Mouse (Mus musculus) forebrain, embryonic 14.5 days (tissue): Measurements from ENCODE around the gene Grtp1. TPM values are rescaled to one million over a fixed set of nuclear protein-coding genes. Genes with fewer than 3 reads are reported as not detected.

Experiments
- ATAC-seq: fragments of 200-750 bp; cut with Nextera tagmentation; 2 replicates; pipeline ENCODE4 v1.8.0; 2017; ENCODE audit warnings: mild to moderate bottlenecking, moderate library complexity
- DNase-seq: peaks from one replicate; pipeline ENCODE4 v3.0.0-alpha.2; 2015; ENCODE audit warnings: low spot score
- H3K27ac ChIP-seq: fragments of 300-500 bp; sonication (generic); 2 replicates; pipeline ENCODE4 v1.5.1; 2014; ENCODE audit warnings: low read depth, mild to moderate bottlenecking, control low read depth, low read length, moderate library complexity
- H3K27me3 ChIP-seq: fragments of 300-500 bp; sonication (generic); replicated peaks from 2 replicates; pipeline ENCODE4 v1.6.1; 2014; ENCODE audit warnings: low read length, control low read depth, mixed read lengths; ENCODE audit not compliant: control insufficient read depth, insufficient read depth
- H3K36me3 ChIP-seq: fragments of 300-500 bp; sonication (generic); 2 replicates; pipeline ENCODE4 v1.6.1; 2014; ENCODE audit warnings: low read length, control low read depth; ENCODE audit not compliant: control insufficient read depth, insufficient read depth
- H3K4me1 ChIP-seq: fragments of 300-500 bp; sonication (generic); 2 replicates; pipeline ENCODE4 v1.6.1; 2014; ENCODE audit warnings: antibody characterized with exemption, low read length, control low read depth; ENCODE audit not compliant: control insufficient read depth, insufficient read depth
- H3K4me2 ChIP-seq: fragments of 300-500 bp; sonication (generic); 2 replicates; pipeline ENCODE4 v1.6.1; 2014; ENCODE audit warnings: mild to moderate bottlenecking, control low read depth, low read length
- H3K4me3 ChIP-seq: fragments of 300-500 bp; sonication (generic); 2 replicates; pipeline ENCODE4 v1.5.1; 2014; ENCODE audit warnings: low read depth, low read length, control low read depth
- H3K9ac ChIP-seq: fragments of 300-500 bp; sonication (generic); 2 replicates; pipeline ENCODE4 v1.6.1; 2014; ENCODE audit warnings: mild to moderate bottlenecking, low read length, control low read depth, moderate library complexity
- H3K9me3 ChIP-seq: fragments of 300-500 bp; sonication (generic); replicated peaks from 2 replicates; pipeline ENCODE4 v1.6.1; 2016; ENCODE audit warnings: low read length, control low read depth, mixed read lengths; ENCODE audit not compliant: control insufficient read depth
- WGBS: fragments of 180-500 bp; shearing (Covaris S2); extraction: QIAGEN DNeasy Blood & Tissue Kit; methylation state at CpG from one replicate; pipeline ENCODE4 v1.1.7; 2014; 5-methylcytosine and 5-hydroxymethylcytosine counted together
- polyA plus RNA-seq: library from polyadenylated mRNA; unstranded; fragments of >200 nt; fragmentation: Nextera tagmentation; extraction: Ambion mirVana; gene quantifications from 2 replicates; pipeline ENCODE4 v1.2.1, GENCODE M21; 2014

The Grtp1 gene
- polyA plus RNA-seq, 1 experiment from 2014 or later, result 27.6 TPM

DNA sequence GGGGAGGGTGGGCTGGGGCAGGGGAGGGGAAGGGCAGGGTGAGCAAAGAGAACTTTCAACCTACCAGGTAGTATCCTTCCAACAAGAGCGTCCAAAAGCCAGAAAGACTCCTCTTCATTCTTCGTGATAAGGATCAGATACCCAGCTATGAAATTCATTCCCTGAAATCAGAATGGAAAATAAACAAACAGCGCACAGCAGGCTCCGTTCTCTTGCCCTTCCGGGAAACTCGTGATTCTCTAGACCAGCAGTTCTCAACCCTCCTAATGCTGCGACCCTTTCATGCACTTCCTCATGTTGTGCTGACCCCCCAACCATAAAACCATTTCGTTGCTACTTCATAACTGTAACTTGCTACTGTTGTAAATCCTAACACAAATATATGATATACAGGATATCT, 13.6 kb downstream of the Grtp1 start:
- no peak overlapping the region for H3K4me2 ChIP-seq
- H3K27me3 ChIP-seq, result no peaks in the 10 kb centered on the region
- no peaks in the 10 kb centered on the region for H3K4me1 ChIP-seq
- peaks cover 25% of the 10 kb centered on the region; the same call in 1 of the 2 replicates for H3K36me3 ChIP-seq
- H3K9ac ChIP-seq, result no peak overlapping the region
- WGBS, result 89% methylated on average over 8 of the region's 8 CpGs
- ATAC-seq (no peak), DNase-seq (no peak)
- H3K4me3 ChIP-seq, result no peak overlapping the region
- H3K9me3 ChIP-seq, result no peaks in the 10 kb centered on the region
- no peak overlapping the region for H3K27ac ChIP-seq

DNA sequence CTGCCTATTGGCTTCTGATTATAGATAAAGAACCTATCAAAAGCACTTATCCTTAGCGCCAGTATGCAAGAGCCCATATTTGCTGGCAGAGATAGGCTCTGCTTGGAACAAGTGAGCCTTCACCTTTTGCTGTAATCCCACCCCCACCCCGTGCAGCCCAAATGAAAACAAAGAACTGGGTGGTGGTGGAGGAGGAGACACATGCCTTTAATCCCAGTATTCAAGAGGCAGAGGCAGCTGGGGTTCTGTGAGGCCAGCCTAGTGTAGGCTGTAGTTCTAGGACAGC, 18.8 kb downstream of the Grtp1 start:
- Histone ChIP-seq H3K4me2 (no peak overlapping the region), H3K9ac (no peak overlapping the region), H3K36me3 (peaks cover 36% of the 10 kb centered on the region), H3K27me3 (no peaks in the 10 kb centered on the region), H3K4me1 (no peaks in the 10 kb centered on the region), H3K9me3 (no peaks in the 10 kb centered on the region), H3K27ac (no peak overlapping the region), H3K4me3 (no peak overlapping the region)
- no peak for DNase-seq
- 42% methylated on average over 2 of the region's 2 CpGs for WGBS
- ATAC-seq, result no peak

GRCm38 (mm10) chr8:13180911-13181690, 19.3 kb downstream of the Grtp1 start:
- Histone ChIP-seq H3K9ac (no peak overlapping the region), H3K36me3 (peaks cover 42% of the 10 kb centered on the region), H3K4me3 (no peak overlapping the region), H3K4me1 (no peaks in the 10 kb centered on the region), H3K9me3 (no peaks in the 10 kb centered on the region), H3K4me2 (no peak overlapping the region), H3K27ac (no peak overlapping the region), H3K27me3 (no peaks in the 10 kb centered on the region)
- no peak for ATAC-seq
- no peak for DNase-seq
- WGBS, result 88% methylated on average over 18 of the region's 18 CpGs

GRCm38 (mm10) chr8:13180408-13180807, 20.0 kb downstream of the Grtp1 start:
- Histone ChIP-seq H3K4me3 (no peak overlapping the region), H3K36me3 (peaks cover 49% of the 10 kb centered on the region), H3K9me3 (no peaks in the 10 kb centered on the region), H3K4me2 (no peak overlapping the region), H3K27ac (no peak overlapping the region), H3K9ac (no peak overlapping the region), H3K27me3 (no peaks in the 10 kb centered on the region), H3K4me1 (no peaks in the 10 kb centered on the region)
- ATAC-seq (no peak), DNase-seq (no peak)
- WGBS, result 87% methylated on average over 9 of the region's 9 CpGs

GRCm38 (mm10) chr8:13179948-13180347, 20.5 kb downstream of the Grtp1 start:
- no peak overlapping the region for H3K4me2 ChIP-seq
- no peak overlapping the region for H3K9ac ChIP-seq
- H3K9me3 ChIP-seq, result no peaks in the 10 kb centered on the region
- H3K27me3 ChIP-seq, result no peaks in the 10 kb centered on the region
- no peak overlapping the region for H3K27ac ChIP-seq
- ATAC-seq (no peak), DNase-seq (no peak)
- 85% methylated on average over 7 of the region's 7 CpGs for WGBS
- H3K4me3 ChIP-seq, result no peak overlapping the region
- no peaks in the 10 kb centered on the region for H3K4me1 ChIP-seq
- H3K36me3 ChIP-seq, result peaks cover 51% of the 10 kb centered on the region

DNA sequence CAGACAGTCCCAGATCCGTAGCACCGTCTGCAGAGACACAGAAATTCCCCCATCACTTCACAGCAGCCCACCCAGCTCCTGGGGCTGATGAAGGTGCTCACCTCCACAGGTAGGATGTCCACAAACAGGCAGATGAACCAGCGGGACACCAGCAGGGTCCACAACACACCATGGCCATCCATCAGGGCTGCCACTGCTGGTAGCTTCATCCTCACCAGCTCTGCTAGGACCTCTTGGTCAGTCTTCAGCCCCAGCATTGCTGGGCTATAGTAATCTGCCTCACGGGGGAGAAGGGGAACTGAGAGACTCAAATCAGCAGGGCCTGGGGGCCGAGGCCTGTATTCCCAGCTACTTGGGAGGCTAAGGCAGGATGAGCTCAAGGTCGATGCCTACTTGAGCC, 20.9 kb downstream of the Grtp1 start:
- Histone ChIP-seq H3K4me1 (no peaks in the 10 kb centered on the region), H3K27ac (no peak overlapping the region), H3K9ac (no peak overlapping the region), H3K4me2 (no peak overlapping the region), H3K27me3 (no peaks in the 10 kb centered on the region), H3K36me3 (peaks cover 50% of the 10 kb centered on the region), H3K9me3 (no peaks in the 10 kb centered on the region), H3K4me3 (no peak overlapping the region)
- ATAC-seq (no peak), DNase-seq (no peak)
- WGBS, result 81% methylated on average over 6 of the region's 6 CpGs

GRCm38 (mm10) chr8:13178137-13178536, 22.3 kb downstream of the Grtp1 start:
- WGBS, result 96% methylated on average over 5 of the region's 5 CpGs
- no peak overlapping the region for H3K27ac ChIP-seq
- peaks cover 62% of the 10 kb centered on the region for H3K36me3 ChIP-seq
- H3K4me3 ChIP-seq, result no peak overlapping the region
- no peaks in the 10 kb centered on the region for H3K27me3 ChIP-seq
- ATAC-seq, result no peak
- no peaks in the 10 kb centered on the region for H3K4me1 ChIP-seq
- no peak overlapping the region for H3K4me2 ChIP-seq
- no peak overlapping the region for H3K9ac ChIP-seq
- no peak for DNase-seq
- no peaks in the 10 kb centered on the region for H3K9me3 ChIP-seq

GRCm38 (mm10) chr8:13177173-13177852, 23.1 kb downstream of the Grtp1 start:
- WGBS, result 89% methylated on average over 7 of the region's 7 CpGs
- DNase-seq (no peak), ATAC-seq (no peak)
- Histone ChIP-seq H3K9ac (no peak overlapping the region), H3K27me3 (no peaks in the 10 kb centered on the region), H3K4me1 (no peaks in the 10 kb centered on the region), H3K4me2 (no peak overlapping the region), H3K27ac (no peak overlapping the region), H3K36me3 (peaks cover 68% of the 10 kb centered on the region), H3K9me3 (no peaks in the 10 kb centered on the region), H3K4me3 (no peak overlapping the region)

GRCm38 (mm10) chr8:13175650-13176049, 24.8 kb downstream of the Grtp1 start:
- Histone ChIP-seq H3K9me3 (no peaks in the 10 kb centered on the region), H3K36me3 (peaks cover 81% of the 10 kb centered on the region)

More at GRCm38 (mm10) chr8:13175650-13176049, 24.8 kb downstream of the Grtp1 start:
- no peaks in the 10 kb centered on the region for H3K4me1 ChIP-seq
- H3K4me3 ChIP-seq, result no peak overlapping the region
- no peak overlapping the region for H3K27ac ChIP-seq
- H3K9ac ChIP-seq, result no peak overlapping the region
- no peaks in the 10 kb centered on the region for H3K27me3 ChIP-seq
- no peak overlapping the region for H3K4me2 ChIP-seq
- no peak for ATAC-seq
- DNase-seq, result no peak
- 96% methylated on average over 1 of the region's 1 CpGs for WGBS
